Mouse (Mus musculus) heart, postnatal 14 days (tissue): ENCODE results near the gene Pax4. TPM values are rescaled to one million over a fixed set of nuclear protein-coding genes. Genes with fewer than 3 reads are reported as not detected.

Source experiments
- DNase-seq, 2 experiments: peaks; one replicate each; pipeline ENCODE4 v3.0.0; 2021 to 2022
- intact Hi-C: fragments of 180-260 bp; cut with DNase I; formaldehyde crosslinking; loops from one replicate; pipeline ENCODE4 v1.15.1; 2025
- total RNA-seq, 2 experiments: library from RNA; stranded (reverse); gene quantifications; 2 replicates each; pipeline ENCODE4 v1.2.3; 2021

Gene Pax4
- total RNA-seq, 2 experiments from 2014 or later = not detected

- peak in 1 of 2 experiments; percentile 34 for DNase-seq
- intact Hi-C loops = no loop called here
These were observed 39.1 kb downstream of the Pax4 start for GRCm38 (mm10) chr6:28410053-28410452.

GRCm38 (mm10) chr6:28399791-28400190 lies 49.4 kb downstream of the Pax4 start:
- intact Hi-C loops = no loop called here
- no peak for DNase-seq

- DNase-seq = no peak
- intact Hi-C loops = no loop called here
These were observed 50.4 kb downstream of the Pax4 start for GRCm38 (mm10) chr6:28398726-28399125.

GRCm38 (mm10) chr6:28397681-28398203 lies 51.4 kb downstream of the Pax4 start, which contains the start of gene Zfp800:
Zfp800 (minus strand) TSS chr6:28398005.
- intact Hi-C loops = no loop called here
- no peak for DNase-seq

- intact Hi-C loops = no loop called here
- DNase-seq = no peak
These were observed 52.2 kb downstream of the Pax4 start for GRCm38 (mm10) chr6:28396853-28397457.

GRCm38 (mm10) chr6:28396051-28396852 lies 52.9 kb downstream of the Pax4 start:
- intact Hi-C loops = no loop called here
- no peak for DNase-seq

Other genes starting within 250 kb of the Pax4 start
- 10 to 100 TPM; 11.4 to 13.5 TPM for gene Zfp800, start 51.3 kb downstream of the Pax4 start, total RNA-seq
- 100 to 1,000 TPM; 172 to 176 TPM for gene Arf5, start 25.8 kb downstream of the Pax4 start, total RNA-seq
- under 1 TPM in 1 of 2 experiments, not detected in 1; 0.14 TPM for gene Fscn3, start 21.6 kb downstream of the Pax4 start, total RNA-seq
- gene Gcc1, start 21.0 kb downstream of the Pax4 start, total RNA-seq = 1 to 10 TPM; 8.1 to 9.0 TPM
- gene Snd1, start 25.8 kb upstream of the Pax4 start, total RNA-seq = 10 to 100 TPM; 78.9 to 82.1 TPM